Mouse (Mus musculus) CH12.LX (cell line): ENCODE results near the gene Ldha. TPM values are rescaled to one million over a fixed set of nuclear protein-coding genes. Genes with fewer than 3 reads are reported as not detected.

Experiments
- DNase-seq: peaks from one replicate; pipeline ENCODE4 v3.0.0-alpha.2; 2013; ENCODE audit errors: extremely low read depth
- H3K27ac ChIP-seq: 2 replicates; pipeline ENCODE4 v1.5.1; 2012; ENCODE audit warnings: low read depth, mild to moderate bottlenecking, control low read depth, moderate library complexity; ENCODE audit not compliant: insufficient read depth
- H3K27me3 ChIP-seq: replicated peaks from 2 replicates; pipeline ENCODE3; 2012; ENCODE audit warnings: inconsistent platforms
- H3K36me3 ChIP-seq, 2 experiments: replicated peaks in 1 of 2; 2 replicates each; pipeline versions ENCODE3 to v1.6.1; 2012; ENCODE audit warnings: inconsistent platforms in 1 of 2, low read length in 1 of 2, mild to moderate bottlenecking in 1 of 2, mixed read lengths in 1 of 2, moderate library complexity in 1 of 2; ENCODE audit not compliant: control insufficient read depth in 1 of 2, insufficient read depth in 1 of 2
- H3K4me1 ChIP-seq, 2 experiments: 2 replicates each; pipeline ENCODE4 v1.6.1; 2012; ENCODE audit warnings: inconsistent platforms in 1 of 2, moderate library complexity in 1 of 2; ENCODE audit not compliant: insufficient read depth in 2 of 2, control insufficient read depth in 1 of 2
- H3K4me2 ChIP-seq: 2 replicates; pipeline ENCODE4 v1.6.1; 2012; ENCODE audit warnings: low read depth, mild to moderate bottlenecking, control low read depth; ENCODE audit not compliant: poor library complexity, insufficient read depth, severe bottlenecking
- H3K4me3 ChIP-seq, 3 experiments: fragments of 150-350 bp in 1 of 3; sonication (generic) in 1 of 3; replicated peaks in 1 of 3; 2 replicates each; pipeline versions ENCODE3 to v1.5.1; 2011 to 2012; ENCODE audit warnings: low read depth in 2 of 3, low read length in 2 of 3, mild to moderate bottlenecking in 2 of 3, moderate library complexity in 2 of 3, control low read depth in 1 of 3, improper control_type of control experiment in 1 of 3, inconsistent platforms in 1 of 3, mixed read lengths in 1 of 3; ENCODE audit not compliant: poor library complexity in 1 of 3
- H3K79me2 ChIP-seq: replicated peaks from 2 replicates; pipeline ENCODE4 v1.6.1; 2012; ENCODE audit warnings: mild to moderate bottlenecking, moderate library complexity; ENCODE audit not compliant: control insufficient read depth, poor library complexity, insufficient read depth, severe bottlenecking; ENCODE audit errors: extremely low read depth
- H3K9ac ChIP-seq: 2 replicates; pipeline ENCODE4 v1.6.1; 2012; ENCODE audit warnings: low read depth, mild to moderate bottlenecking, control low read depth, moderate library complexity; ENCODE audit not compliant: insufficient read depth
- H3K9me3 ChIP-seq: replicated peaks from 2 replicates; pipeline ENCODE3; 2012; ENCODE audit warnings: low read length, inconsistent platforms, mixed read lengths
- BHLHE40 ChIP-seq: IDR thresholded peaks from 2 replicates; pipeline ENCODE4 v1.6.1; 2011; ENCODE audit warnings: mild to moderate bottlenecking, low read depth, low read length, improper control_type of control experiment
- CHD1 ChIP-seq: IDR thresholded peaks from 2 replicates; pipeline ENCODE4 v1.6.1; 2012; ENCODE audit warnings: low read depth, low read length, improper control_type of control experiment, inconsistent platforms
- CHD2 ChIP-seq: IDR thresholded peaks from 2 replicates; pipeline ENCODE4 v1.6.1; 2011; ENCODE audit warnings: low read length, improper control_type of control experiment
- E2F4 ChIP-seq: IDR thresholded peaks from 2 replicates; pipeline ENCODE4 v1.6.1; 2011; ENCODE audit warnings: low read depth, low read length, improper control_type of control experiment; ENCODE audit not compliant: insufficient replicate concordance
- ELF1 ChIP-seq: IDR thresholded peaks from 2 replicates; pipeline ENCODE4 v1.6.1; 2014; ENCODE audit warnings: low read depth, mild to moderate bottlenecking, inconsistent platforms, low read length, improper control_type of control experiment
- EP300 ChIP-seq: IDR thresholded peaks from 2 replicates; pipeline ENCODE4 v1.6.1; 2011; ENCODE audit warnings: low read length, improper control_type of control experiment
- GABPA ChIP-seq: IDR thresholded peaks from 2 replicates; pipeline ENCODE4 v1.6.1; 2012; ENCODE audit warnings: low read depth, low read length, improper control_type of control experiment, inconsistent platforms; ENCODE audit not compliant: insufficient replicate concordance
- MAX ChIP-seq: IDR thresholded peaks from 2 replicates; pipeline ENCODE4 v1.6.1; 2011; ENCODE audit warnings: low read length, improper control_type of control experiment
- MEF2A ChIP-seq: IDR thresholded peaks from 2 replicates; pipeline ENCODE4 v1.6.1; 2014; ENCODE audit warnings: low read depth, mild to moderate bottlenecking, inconsistent platforms, low read length, improper control_type of control experiment, borderline replicate concordance
- NELFE ChIP-seq: IDR thresholded peaks from 2 replicates; pipeline ENCODE4 v1.6.1; 2011; ENCODE audit warnings: low read depth, low read length, improper control_type of control experiment
- NRF1 ChIP-seq: IDR thresholded peaks from 2 replicates; pipeline ENCODE4 v1.6.1; 2014; ENCODE audit warnings: low read depth, mild to moderate bottlenecking, inconsistent platforms, low read length, improper control_type of control experiment, moderate library complexity
- PAX5 ChIP-seq: IDR thresholded peaks from 2 replicates; pipeline ENCODE4 v1.6.1; 2012; ENCODE audit warnings: low read length, inconsistent platforms, mixed read lengths
- POLR2A ChIP-seq: IDR thresholded peaks from 2 replicates; pipeline ENCODE4 v1.6.1; 2011; ENCODE audit warnings: low read depth, mild to moderate bottlenecking, improper control_type of control experiment, low read length
- POLR2AphosphoS2 ChIP-seq: IDR thresholded peaks from 2 replicates; pipeline ENCODE4 v1.6.1; 2011; ENCODE audit warnings: low read depth, low read length, improper control_type of control experiment
- SIN3A ChIP-seq: IDR thresholded peaks from 2 replicates; pipeline ENCODE4 v1.6.1; 2012; ENCODE audit warnings: low read length, improper control_type of control experiment, inconsistent platforms
- SMC3 ChIP-seq: IDR thresholded peaks from 2 replicates; pipeline ENCODE4 v1.6.1; 2011; ENCODE audit warnings: low read depth, low read length, improper control_type of control experiment
- UBTF ChIP-seq: IDR thresholded peaks from 2 replicates; pipeline ENCODE4 v1.6.1; 2012; ENCODE audit warnings: low read depth, mild to moderate bottlenecking, inconsistent platforms, low read length, improper control_type of control experiment, moderate library complexity
- USF1 ChIP-seq: IDR thresholded peaks from 2 replicates; pipeline ENCODE4 v1.6.1; 2014; ENCODE audit warnings: low read depth, mild to moderate bottlenecking, inconsistent platforms, low read length, improper control_type of control experiment
- USF2 ChIP-seq: conservative IDR thresholded peaks from 2 replicates; pipeline ENCODE4 v1.6.1; 2011; ENCODE audit warnings: low read depth, low read length, improper control_type of control experiment
- ZC3H11A ChIP-seq: IDR thresholded peaks from 2 replicates; pipeline ENCODE4 v1.6.1; 2012; ENCODE audit warnings: low read depth, mild to moderate bottlenecking, inconsistent platforms, low read length, improper control_type of control experiment
- ZKSCAN1 ChIP-seq: IDR thresholded peaks from 2 replicates; pipeline ENCODE4 v1.6.1; 2012; ENCODE audit warnings: low read depth, inconsistent platforms, low read length, improper control_type of control experiment, borderline replicate concordance
- ZMIZ1 ChIP-seq: IDR thresholded peaks from 2 replicates; pipeline ENCODE4 v1.6.1; 2012; ENCODE audit warnings: low read depth, mild to moderate bottlenecking, inconsistent platforms, low read length, improper control_type of control experiment
- ZNF384 ChIP-seq: IDR thresholded peaks from 2 replicates; pipeline ENCODE4 v1.6.1; 2012; ENCODE audit warnings: low read depth, low read length, improper control_type of control experiment, inconsistent platforms
- dilution Hi-C: fragments of 300-500 bp; cut with MboI; formaldehyde crosslinking; loops from 2 replicates; pipeline ENCODE4 v1.14.3; 2020; ENCODE audit warnings: low sequenced_read_pairs; ENCODE audit not compliant: extremely low pct_unique_long_range_greater_than_20kb, extremely low pct_ligation_motif_present
- in situ Hi-C: fragments of 300-500 bp; cut with MboI; formaldehyde crosslinking; loops from 3 replicates; pipeline ENCODE4 v1.14.3; 2019; ENCODE audit warnings: low sequenced_read_pairs, low pct_ligation_motif_present, low pct_unique_long_range_greater_than_20kb, mixed read lengths
- polyA plus RNA-seq: library from polyadenylated mRNA; unstranded; fragments of >175 nt; gene quantifications from 2 replicates; pipeline ENCODE4 v1.2.1, GENCODE M21; 2012; ENCODE audit warnings: low read depth; ENCODE audit not compliant: insufficient read length
- total RNA-seq, 2 experiments: library from RNA; depleted of rRNA; stranded (reverse); fragments of 300-350 nt in 1 of 2; fragments of >200 nt in 1 of 2; gene quantifications; 2 replicates each; pipeline ENCODE4 v1.2.3; 2012 to 2014

Ldha gene
- total and polyA plus RNA-seq, 3 experiments: 970 to 1,555 (median 1,199) TPM

GRCm38 (mm10) chr7:46834994-46835610 lies 6.2 kb upstream of the Ldha start:
- Histone ChIP-seq H3K4me2 (no peak overlapping the region), H3K4me1 (peaks cover 8 to 42% of the 10 kb centered on the region in 2 experiments; a peak in 3 of 4 replicates), H3K79me2 (no peaks in the 10 kb centered on the region), H3K36me3 (peaks cover 0 to under 1% of the 10 kb centered on the region in 2 experiments), H3K27ac (no peak overlapping the region), H3K4me3 (no peak overlapping the region), H3K9ac (no peak overlapping the region), H3K27me3 (no peaks in the 10 kb centered on the region), H3K9me3 (no peaks in the 10 kb centered on the region)
- TF ChIP-seq ZC3H11A: no peak
- TF ChIP-seq CHD1: no peak
- TF ChIP-seq ZKSCAN1: no peak
- no peak for TF ChIP-seq MEF2A
- TF ChIP-seq SMC3: no peak
- TF ChIP-seq NELFE: no peak
- TF ChIP-seq PAX5: no peak
- TF ChIP-seq POLR2AphosphoS2: no peak
- no peak for TF ChIP-seq GABPA
- TF ChIP-seq POLR2A: no peak
- TF ChIP-seq SIN3A: no peak
- TF ChIP-seq UBTF: no peak
- TF ChIP-seq USF2: no peak
- no peak for TF ChIP-seq ZMIZ1
- TF ChIP-seq USF1: no peak
- no peak for TF ChIP-seq MAX
- dilution Hi-C loops: no loop called here
- in situ Hi-C loops: no loop called here
- no peak for DNase-seq

- TF ChIP-seq CHD2 (no peak), POLR2AphosphoS2 (no peak), ZMIZ1 (no peak), ELF1 (no peak), CHD1 (no peak), ZNF384 (no peak), BHLHE40 (no peak), E2F4 (no peak), EP300 (no peak), ZKSCAN1 (no peak), SMC3 (no peak), UBTF (no peak), MEF2A (no peak), MAX (no peak), ZC3H11A (no peak), NRF1 (no peak)
- peaks cover 5 to 32% of the 10 kb centered on the region in 2 experiments; a peak in 3 of 4 replicates for H3K4me1 ChIP-seq
- in situ Hi-C loops (no loop called here), dilution Hi-C loops (no loop called here)
- H3K27me3 ChIP-seq: no peaks in the 10 kb centered on the region
- no peak overlapping the region for H3K9ac ChIP-seq
- DNase-seq: no peak
- no peaks in the 10 kb centered on the region for H3K36me3 ChIP-seq
- H3K27ac ChIP-seq: no peak overlapping the region
- no peak overlapping the region for H3K4me3 ChIP-seq
- H3K9me3 ChIP-seq: no peaks in the 10 kb centered on the region
- H3K79me2 ChIP-seq: no peaks in the 10 kb centered on the region
- no peak overlapping the region for H3K4me2 ChIP-seq
Measured at GRCm38 (mm10) chr7:46836357-46836756, 4.9 kb upstream of the Ldha start.
